14 mouse cellular contexts compared by ENCODE assay signal in genomic region chr2:160657801-160658442, GRCm38 (mm10). TPM values are rescaled to one million over a fixed set of nuclear protein-coding genes. Genes with fewer than 3 reads are reported as not detected.
A peak's percentile ranks its signal among the peaks of the same experiment; 100 is the strongest.
DNase-seq lines count a peak whose midpoint lies in the region; ATAC-seq and TF ChIP-seq lines count a peak whose summit lies in the region.
"Had no signal": no experiment of that assay in that cellular context is flagged by ENCODE, and none has a peak within 500 bp of the region (broad histone marks: within the 10 kb centered on the region; RNA-seq: fewer than 3 reads in every experiment).

No protein-coding gene starts in this region.

- no peak for TF ChIP-seq EP300 in liver, embryonic 14.5 days (IDR thresholded peaks at IDR 0.05; ENCODE audit: low read depth)

- H3K4me1 ChIP-seq in liver, embryonic 14.5 days (replicated peaks; ENCODE audit: control insufficient read depth in 2 of 2, insufficient read depth in 2 of 2, low read length in 1 of 2), result peaks cover 32 to 37% of the 10 kb centered on the region in 2 experiments
- H3K4me1 ChIP-seq in midbrain, embryonic 14.5 days (ENCODE audit: control insufficient read depth, insufficient read depth, low read length), result no peaks in the 10 kb centered on the region

- H3K9me3 ChIP-seq in liver, embryonic 14.5 days (ENCODE audit: control insufficient read depth, low read length), result no peaks in the 10 kb centered on the region
- H3K9me3 ChIP-seq in midbrain, embryonic 14.5 days (ENCODE audit: control insufficient read depth, low read length), result no peaks in the 10 kb centered on the region
- H3K9me3 ChIP-seq: forebrain, embryonic 12.5 days; limb, embryonic 13.5 days had no signal

- H3K27me3 ChIP-seq in liver, embryonic 14.5 days (ENCODE audit: control insufficient read depth, insufficient read depth, low read length), result no peaks in the 10 kb centered on the region
- H3K27me3 ChIP-seq in midbrain, embryonic 14.5 days (ENCODE audit: control insufficient read depth, insufficient read depth, low read length), result no peaks in the 10 kb centered on the region
- H3K27me3 ChIP-seq: forebrain, embryonic 12.5 days; limb, embryonic 13.5 days had no signal

- peak; percentile 78 for DNase-seq in 416B (ENCODE audit: low read depth)
- peak; percentile 75 for DNase-seq in c-Kit-positive CD71-positive TER-119-positive erythroid progenitor cells, embryonic 14.5 days (ENCODE audit: low spot score)
- peak; percentile 65 to 72 (median 72) for DNase-seq in liver, embryonic 14.5 days (ENCODE audit: low read depth in 3 of 3, low spot score in 3 of 3)
- no peak for DNase-seq in midbrain, embryonic 14.5 days
- no peak for DNase-seq in thymus, postnatal 4 days
- DNase-seq in left cerebral cortex, adult 11 months (ENCODE audit: low spot score), result no peak
- DNase-seq: gastrocnemius, postnatal 25 days; heart, postnatal 4 days; kidney, adult 8-10 months; layer of hippocampus, postnatal 36 days; thymus, postnatal 14 days had no signal

- no peak for TF ChIP-seq CTCF in liver, embryonic 14.5 days (IDR thresholded peaks at IDR 0.05; ENCODE audit: low read depth)

- peaks cover 30% of the 10 kb centered on the region for H3K36me3 ChIP-seq in liver, embryonic 14.5 days (replicated peaks; ENCODE audit: control insufficient read depth, insufficient read depth, low read depth)
- H3K36me3 ChIP-seq in midbrain, embryonic 14.5 days (ENCODE audit: control insufficient read depth, insufficient read depth, low read length), result peaks cover 18% of the 10 kb centered on the region

- H3K9ac ChIP-seq in liver, embryonic 14.5 days (replicated peaks), result peak overlapping the region; percentile 53
- no peak overlapping the region for H3K9ac ChIP-seq in midbrain, embryonic 14.5 days (replicated peaks; ENCODE audit: low read length)
- H3K9ac ChIP-seq: forebrain, embryonic 12.5 days; limb, embryonic 13.5 days had no signal

- 59% methylated on average over 12 of the region's 13 CpGs for WGBS in liver, embryonic 14.5 days (ENCODE audit: insufficient replicate concordance)
- 97% methylated on average over 12 of the region's 13 CpGs for WGBS in midbrain, embryonic 14.5 days

- peak overlapping the region in 1 of 2 experiments; percentile 27; a peak in 1 of 4 replicates for H3K4me3 ChIP-seq in liver, embryonic 14.5 days (ENCODE audit: insufficient read depth in 1 of 2, low read depth in 2 of 2, low read length in 2 of 2)
- no peak overlapping the region for H3K4me3 ChIP-seq in midbrain, embryonic 14.5 days (replicated peaks; ENCODE audit: low read depth, low read length)
- H3K4me3 ChIP-seq: forebrain, embryonic 12.5 days; limb, embryonic 13.5 days had no signal

- H3K27ac ChIP-seq in liver, embryonic 14.5 days, result peak overlapping the region; percentile 83
- H3K27ac ChIP-seq in midbrain, embryonic 14.5 days (replicated peaks; ENCODE audit: low read depth, low read length), result no peak overlapping the region
- H3K27ac ChIP-seq: forebrain, embryonic 12.5 days; limb, embryonic 13.5 days had no signal

- ATAC-seq in CD4-positive, CD25-positive, alpha-beta regulatory T cell, adult 4 months, result peak; percentile 60
- ATAC-seq in liver, embryonic 14.5 days (ENCODE audit: insufficient read depth), result peak; percentile 91
- ATAC-seq in midbrain, embryonic 14.5 days (ENCODE audit: low FRiP score, low TSS enrichment), result no peak

- H3K4me2 ChIP-seq in liver, embryonic 14.5 days (ENCODE audit: low read depth), result peak overlapping the region; percentile 64
- H3K4me2 ChIP-seq in midbrain, embryonic 14.5 days (ENCODE audit: low read length), result no peak overlapping the region
- H3K4me2 ChIP-seq: forebrain, embryonic 12.5 days; limb, embryonic 13.5 days had no signal

RNA-seq across cellular contexts. Expression of gene Top1, which starts 12.2 kb away (rescaled TPM):
- polyA plus RNA-seq in CD4-positive, CD25-positive, alpha-beta regulatory T cell, adult 4 months (2017; shearing (Covaris generic)), result 10 to 100 TPM; 73.9 to 91.0 TPM
- polyA plus RNA-seq in liver, embryonic 14.5 days (2012; rRNA removed), result 17.9 and 33.6 TPM in 2 replicates
- 51.2 and 58.0 TPM in 2 replicates for polyA plus RNA-seq in liver, embryonic 14.5 days (2014; fragmentation: Nextera tagmentation; extraction: Ambion mirVana)
- polyA plus RNA-seq in midbrain, embryonic 14.5 days (2014; fragmentation: Nextera tagmentation; extraction: Ambion mirVana), result 83.2 and 83.5 TPM in 2 replicates

Comparison
In these comparisons a context has a peak if more than half of its experiments do, and no peak if none do; other contexts are left out.
1. DNase-seq: peak in 416B (single experiment), c-Kit-positive CD71-positive TER-119-positive erythroid progenitor cells, embryonic 14.5 days (single experiment) and liver, embryonic 14.5 days (3 of 3); none in midbrain, embryonic 14.5 days (single experiment), thymus, postnatal 4 days (single experiment) and left cerebral cortex, adult 11 months (single experiment).